Mouse (Mus musculus) heart, embryonic 15.5 days (tissue): ENCODE data around the gene Tmem170b. TPM values are rescaled to one million over a fixed set of nuclear protein-coding genes. Genes with fewer than 3 reads are reported as not detected.

Experiments
- ATAC-seq: fragments of 200-750 bp; cut with Nextera tagmentation; replicated peaks from 2 replicates; pipeline ENCODE4 v1.8.0; 2017; ENCODE audit warnings: low read depth, moderate TSS enrichment; ENCODE audit not compliant: insufficient number of reproducible peaks, insufficient read depth, low FRiP score
- H3K27ac ChIP-seq: fragments of 300-500 bp; sonication (generic); 2 replicates; pipeline ENCODE4 v1.5.1; 2015; ENCODE audit warnings: mild to moderate bottlenecking, inconsistent platforms
- H3K27me3 ChIP-seq: fragments of 300-500 bp; sonication (generic); 2 replicates; pipeline ENCODE4 v1.6.1; 2015; ENCODE audit warnings: inconsistent platforms
- H3K36me3 ChIP-seq: fragments of 300-500 bp; sonication (generic); 2 replicates; pipeline ENCODE4 v1.6.1; 2015; ENCODE audit warnings: mild to moderate bottlenecking, inconsistent platforms
- H3K4me1 ChIP-seq: fragments of 300-500 bp; sonication (generic); replicated peaks from 2 replicates; pipeline ENCODE4 v1.6.1; 2015; ENCODE audit warnings: inconsistent platforms
- H3K4me2 ChIP-seq: fragments of 300-500 bp; sonication (generic); 2 replicates; pipeline ENCODE4 v1.6.1; 2015; ENCODE audit warnings: inconsistent platforms, mild to moderate bottlenecking, moderate library complexity
- H3K4me3 ChIP-seq: fragments of 300-500 bp; sonication (generic); 2 replicates; pipeline ENCODE4 v1.5.1; 2015; ENCODE audit warnings: mild to moderate bottlenecking, inconsistent platforms
- H3K9ac ChIP-seq: fragments of 300-500 bp; sonication (generic); 2 replicates; pipeline ENCODE4 v1.6.1; 2015; ENCODE audit warnings: mild to moderate bottlenecking, inconsistent platforms
- H3K9me3 ChIP-seq: fragments of 300-500 bp; sonication (generic); replicated peaks from 2 replicates; pipeline ENCODE4 v1.6.1; 2016; ENCODE audit warnings: inconsistent platforms
- WGBS: fragments of 180-500 bp; shearing (Covaris S2); methylation state at CpG from one replicate; pipeline ENCODE4 v1.1.7; 2015; ENCODE audit warnings: mixed read lengths; 5-methylcytosine and 5-hydroxymethylcytosine counted together
- polyA plus RNA-seq: library from polyadenylated mRNA; unstranded; fragments of >200 nt; fragmentation: Nextera tagmentation; extraction: Ambion mirVana; gene quantifications from 2 replicates; pipeline ENCODE4 v1.2.1, GENCODE M21; 2015

Tmem170b gene
- polyA plus RNA-seq, result 11.2 TPM in 2 replicates

DNA sequence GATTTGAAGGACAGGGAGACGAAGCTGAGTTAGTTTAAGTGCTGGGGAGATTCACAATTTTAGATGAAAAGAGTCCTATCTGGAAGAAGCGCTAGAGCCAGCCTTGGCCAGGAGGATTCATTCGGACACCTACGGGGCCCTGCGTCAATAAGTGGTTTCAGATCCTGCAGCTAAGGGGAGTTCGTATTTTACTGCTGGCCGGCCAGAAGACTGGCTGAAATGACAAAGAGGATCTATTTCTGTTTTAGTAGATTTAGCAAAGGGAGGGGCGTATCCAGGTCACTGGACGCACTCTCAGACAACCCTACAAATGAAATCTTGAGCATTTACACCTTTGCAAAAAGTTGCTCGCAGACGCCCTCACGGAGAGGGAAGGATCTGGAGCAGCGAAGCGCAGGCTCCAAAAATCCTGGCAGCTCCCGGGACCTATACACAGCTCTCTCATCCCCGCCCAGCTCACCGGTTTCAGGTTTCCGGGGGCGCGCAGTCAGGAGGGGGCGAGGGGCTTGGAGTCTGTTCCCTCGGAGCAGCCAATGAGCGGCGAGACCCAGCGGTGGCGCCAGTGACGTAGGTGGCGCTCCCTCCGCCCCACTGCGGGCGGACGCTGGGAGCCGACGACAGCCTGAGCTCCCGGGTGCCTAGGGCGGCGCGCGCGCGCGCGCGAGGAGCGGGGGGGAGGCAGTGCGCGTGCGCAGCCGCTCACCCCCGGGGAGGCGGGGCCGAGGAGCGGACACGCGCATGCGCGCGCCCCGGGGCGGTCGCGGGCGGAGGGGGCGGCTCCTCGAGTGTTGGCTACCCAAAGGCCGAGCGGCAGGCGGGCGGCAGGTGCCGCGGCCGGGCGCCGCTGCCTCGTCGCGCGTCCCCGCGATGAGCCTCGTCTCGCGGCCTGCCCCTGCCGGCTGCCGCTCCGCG is at the start of gene Tmem170b:
TSS of gene Tmem170b (plus strand) at position 809 of the 912 bp plus-strand sequence.
- peaks cover 8% of the 10 kb centered on the region for H3K4me1 ChIP-seq
- peak; percentile 98 for ATAC-seq
- under 1% methylated on average over 52 of the region's 87 CpGs for WGBS

DNA sequence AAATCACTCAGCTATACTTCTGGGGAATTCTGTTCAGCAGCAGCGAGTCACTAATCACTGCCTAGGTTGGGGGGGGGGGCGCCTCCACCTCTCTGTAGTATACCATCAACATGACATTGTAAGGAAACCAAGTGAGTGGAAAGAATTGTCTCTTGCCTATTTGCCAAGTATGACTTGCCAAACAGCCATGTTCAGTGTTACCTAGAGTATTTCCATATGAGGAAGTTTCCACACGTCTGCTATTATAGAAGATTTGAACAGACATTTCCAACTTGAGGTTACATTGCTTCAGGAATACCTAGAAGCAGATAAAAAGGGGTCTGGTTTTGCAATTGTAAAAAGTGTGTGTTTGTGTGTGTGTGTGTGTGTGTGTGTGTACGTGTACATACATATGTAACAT is 44.7 kb upstream of the Tmem170b start:
- Histone ChIP-seq H3K27ac (no peak overlapping the region), H3K4me1 (no peaks in the 10 kb centered on the region), H3K9ac (no peak overlapping the region), H3K27me3 (no peaks in the 10 kb centered on the region), H3K9me3 (no peaks in the 10 kb centered on the region), H3K4me2 (no peak overlapping the region), H3K4me3 (no peak overlapping the region), H3K36me3 (no peaks in the 10 kb centered on the region)
- 81% methylated on average over 4 of the region's 4 CpGs for WGBS
- ATAC-seq, result no peak

More for the DNA sequence above, at the start of gene Tmem170b:
- Histone ChIP-seq H3K4me3 (peak within 1 kb of the TSS; percentile 90), H3K4me2 (peak within 1 kb of the TSS; percentile 69), H3K9ac (peak within 1 kb of the TSS; percentile 87), H3K36me3 (no peaks in the 10 kb centered on the region), H3K27ac (peak within 1 kb of the TSS; percentile 93), H3K27me3 (no peaks in the 10 kb centered on the region), H3K9me3 (no peaks in the 10 kb centered on the region)

GRCm38 (mm10) chr13:41568421-41568820 is 37.3 kb upstream of the Tmem170b start:
- 0 out of 2 replicates have a peak, but pooled peaks cover 3% of the 10 kb centered on the region for H3K4me1 ChIP-seq
- H3K36me3 ChIP-seq, result no peaks in the 10 kb centered on the region
- peaks cover 9% of the 10 kb centered on the region for H3K27me3 ChIP-seq
- no peak overlapping the region for H3K9ac ChIP-seq
- no peak overlapping the region for H3K4me3 ChIP-seq
- H3K9me3 ChIP-seq, result no peaks in the 10 kb centered on the region
- no peak overlapping the region for H3K4me2 ChIP-seq
- WGBS, result 66% methylated on average over 3 of the region's 3 CpGs
- no peak for ATAC-seq
- no peak overlapping the region for H3K27ac ChIP-seq

DNA sequence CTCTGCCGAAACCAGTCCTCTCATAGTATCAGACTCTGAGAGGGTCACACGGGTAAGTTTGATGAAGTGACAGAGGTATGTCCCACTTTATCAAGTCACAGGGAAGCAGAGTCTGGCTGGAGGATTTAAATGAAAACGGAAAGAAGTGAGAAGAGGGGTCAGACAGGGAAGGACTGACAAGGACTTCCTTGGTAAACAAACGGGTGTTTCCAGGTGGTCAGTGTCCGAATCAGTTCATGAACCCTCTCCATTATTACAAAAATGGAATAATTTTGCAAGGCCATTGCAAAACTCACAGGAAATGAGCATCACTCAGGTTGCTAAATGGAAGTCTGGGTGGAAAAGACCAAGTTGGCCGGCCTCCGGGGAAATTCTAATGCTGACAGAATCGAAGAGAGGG is 36.8 kb upstream of the Tmem170b start:
- Histone ChIP-seq H3K9ac (no peak overlapping the region), H3K4me2 (no peak overlapping the region), H3K4me1 (0 out of 2 replicates have a peak, but pooled peaks cover 3% of the 10 kb centered on the region), H3K9me3 (no peaks in the 10 kb centered on the region), H3K27me3 (peaks cover 12% of the 10 kb centered on the region), H3K4me3 (no peak overlapping the region), H3K27ac (no peak overlapping the region), H3K36me3 (no peaks in the 10 kb centered on the region)
- ATAC-seq, result no peak
- 63% methylated on average over 8 of the region's 8 CpGs for WGBS

- ATAC-seq, result no peak
- Histone ChIP-seq H3K36me3 (no peaks in the 10 kb centered on the region), H3K9me3 (no peaks in the 10 kb centered on the region), H3K27ac (no peak overlapping the region), H3K4me3 (no peak overlapping the region), H3K4me1 (0 out of 2 replicates have a peak, but pooled peaks cover 3% of the 10 kb centered on the region), H3K4me2 (no peak overlapping the region), H3K27me3 (peaks cover 12% of the 10 kb centered on the region), H3K9ac (no peak overlapping the region)
- WGBS, result 64% methylated on average over 3 of the region's 3 CpGs
Measured at GRCm38 (mm10) chr13:41569776-41570175, 35.9 kb upstream of the Tmem170b start.

- 0 out of 2 replicates have a peak, but pooled peaks cover 3% of the 10 kb centered on the region for H3K4me1 ChIP-seq
- no peaks in the 10 kb centered on the region for H3K36me3 ChIP-seq
- 54% methylated on average over 13 of the region's 13 CpGs for WGBS
- H3K9me3 ChIP-seq, result no peaks in the 10 kb centered on the region
- H3K4me3 ChIP-seq, result no peak overlapping the region
- no peak overlapping the region for H3K27ac ChIP-seq
- peaks cover 7% of the 10 kb centered on the region for H3K27me3 ChIP-seq
- no peak overlapping the region for H3K9ac ChIP-seq
- no peak for ATAC-seq
- no peak overlapping the region for H3K4me2 ChIP-seq
Measured at GRCm38 (mm10) chr13:41571368-41572350, 34.0 kb upstream of the Tmem170b start.

DNA sequence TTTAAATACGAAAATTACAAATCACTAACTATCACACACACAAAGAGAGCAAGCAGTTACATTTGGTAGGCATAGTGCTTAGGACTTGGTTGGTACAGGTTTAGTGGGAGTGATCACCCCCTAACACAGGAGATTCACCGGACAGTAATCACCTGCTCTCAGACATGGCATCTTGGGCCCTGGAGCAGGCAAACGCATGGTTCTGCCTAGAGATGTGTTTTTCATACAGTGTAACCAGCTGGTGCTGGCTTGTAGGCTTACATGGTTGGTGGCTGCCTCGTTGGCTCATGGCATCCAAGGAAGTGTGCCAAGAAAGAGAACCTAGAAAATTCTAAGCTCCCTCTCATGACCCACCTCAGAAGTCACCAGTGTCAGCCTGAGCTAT is 33.4 kb upstream of the Tmem170b start:
- ATAC-seq, result no peak

DNA sequence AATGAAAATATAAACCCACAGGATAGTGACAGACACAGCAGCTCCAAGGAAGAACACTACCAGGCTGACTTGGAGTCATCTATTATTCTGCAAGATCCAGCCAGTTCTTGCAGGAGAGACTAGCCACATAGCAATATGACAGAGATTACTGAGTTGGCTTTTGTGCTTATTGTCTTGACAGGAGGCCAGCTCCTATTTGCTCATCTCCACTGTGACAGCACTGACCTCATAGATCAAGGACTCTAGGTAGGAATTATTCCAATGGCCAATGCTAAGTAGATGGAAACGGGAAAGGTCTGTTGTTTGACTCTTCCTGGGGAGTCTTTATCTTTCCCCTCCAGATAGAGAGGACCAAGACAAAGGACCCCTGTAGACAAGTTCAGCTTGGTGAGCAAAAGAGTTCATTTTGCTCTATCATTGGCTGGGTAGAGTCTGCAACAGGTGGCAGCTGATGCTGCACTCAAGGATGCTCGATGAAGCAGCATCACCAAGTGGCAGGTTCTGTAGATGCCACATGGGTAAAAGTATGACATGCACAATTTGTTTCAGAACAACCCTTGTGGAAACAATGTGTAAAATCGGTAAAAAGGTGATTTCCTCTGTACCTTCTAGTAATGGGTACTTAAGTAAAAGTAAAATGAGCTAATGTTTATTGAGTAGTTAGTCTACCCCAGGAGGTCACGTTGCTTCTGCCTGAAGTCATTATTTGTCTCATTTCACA is 32.4 kb upstream of the Tmem170b start:
- Histone ChIP-seq H3K4me3 (no peak overlapping the region), H3K4me1 (0 out of 2 replicates have a peak, but pooled peaks cover 3% of the 10 kb centered on the region), H3K27ac (no peak overlapping the region), H3K36me3 (no peaks in the 10 kb centered on the region), H3K27me3 (peaks cover 7% of the 10 kb centered on the region; the same call in 1 of the 2 replicates), H3K9me3 (no peaks in the 10 kb centered on the region), H3K4me2 (no peak overlapping the region), H3K9ac (no peak overlapping the region)
- ATAC-seq, result no peak
- 40% methylated on average over 4 of the region's 4 CpGs for WGBS

More for the DNA sequence above, 33.4 kb upstream of the Tmem170b start:
- no peak overlapping the region for H3K27ac ChIP-seq
- H3K4me1 ChIP-seq, result 0 out of 2 replicates have a peak, but pooled peaks cover 3% of the 10 kb centered on the region
- peaks cover 7% of the 10 kb centered on the region; the same call in 1 of the 2 replicates for H3K27me3 ChIP-seq
- H3K9ac ChIP-seq, result no peak overlapping the region
- no peak overlapping the region for H3K4me2 ChIP-seq
- 51% methylated on average over 4 of the region's 4 CpGs for WGBS
- H3K36me3 ChIP-seq, result no peaks in the 10 kb centered on the region
- no peak overlapping the region for H3K4me3 ChIP-seq
- no peaks in the 10 kb centered on the region for H3K9me3 ChIP-seq

DNA sequence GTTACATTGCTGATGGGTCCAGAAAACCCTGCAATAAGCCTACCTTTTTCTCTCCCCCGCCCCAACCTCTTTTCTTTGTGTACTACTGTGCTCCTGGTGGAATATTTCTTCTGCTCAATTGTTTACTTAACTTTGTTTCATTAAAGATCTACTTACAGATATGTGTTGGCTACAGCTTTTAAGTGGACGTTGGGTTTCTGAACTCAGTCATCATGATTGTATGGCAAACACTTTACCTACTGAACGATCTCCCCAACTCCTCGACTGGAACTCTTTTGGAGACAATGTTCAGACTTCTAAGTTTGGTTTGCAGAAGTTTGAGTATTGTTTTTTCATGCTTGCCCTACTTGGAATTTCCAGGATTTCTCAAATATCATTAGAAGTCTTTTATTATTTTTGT is 24.6 kb upstream of the Tmem170b start:
- H3K9ac ChIP-seq, result no peak overlapping the region
- no peaks in the 10 kb centered on the region for H3K36me3 ChIP-seq
- no peak for ATAC-seq
- no peaks in the 10 kb centered on the region for H3K27me3 ChIP-seq
- no peak overlapping the region for H3K4me2 ChIP-seq
- no peak overlapping the region for H3K27ac ChIP-seq
- H3K9me3 ChIP-seq, result no peaks in the 10 kb centered on the region
- WGBS, result 72% methylated on average over 4 of the region's 4 CpGs
- no peaks in the 10 kb centered on the region for H3K4me1 ChIP-seq
- H3K4me3 ChIP-seq, result no peak overlapping the region

- Histone ChIP-seq H3K36me3 (no peaks in the 10 kb centered on the region), H3K9me3 (no peaks in the 10 kb centered on the region), H3K9ac (no peak overlapping the region), H3K4me2 (no peak overlapping the region), H3K4me3 (no peak overlapping the region), H3K27ac (no peak overlapping the region), H3K27me3 (no peaks in the 10 kb centered on the region), H3K4me1 (no peaks in the 10 kb centered on the region)
- WGBS, result 76% methylated on average over 7 of the region's 7 CpGs
- no peak for ATAC-seq
Measured at GRCm38 (mm10) chr13:41583666-41584357, 21.9 kb upstream of the Tmem170b start.
